Mouse (Mus musculus) kidney, postnatal 0 days (tissue): ENCODE measurements around the gene A630023A22Rik. TPM values are rescaled to one million over a fixed set of nuclear protein-coding genes. Genes with fewer than 3 reads are reported as not detected.

Experiments used
- ATAC-seq: fragments of 200-750 bp; cut with Nextera tagmentation; replicated peaks from 2 replicates; pipeline ENCODE4 v1.8.0; 2017; ENCODE audit warnings: low read depth, moderate number of reproducible peaks, moderate TSS enrichment, moderate library complexity; ENCODE audit not compliant: low FRiP score
- DNase-seq: peaks from one replicate; pipeline ENCODE4 v3.0.0-alpha.2; 2016; ENCODE audit warnings: low spot score
- H3K27ac ChIP-seq: fragments of 300-500 bp; sonication (generic); 2 replicates; pipeline ENCODE4 v1.5.1; 2014; ENCODE audit warnings: mild to moderate bottlenecking
- H3K27me3 ChIP-seq: fragments of 300-500 bp; sonication (generic); 2 replicates; pipeline ENCODE4 v1.6.1; 2014; ENCODE audit warnings: low read length, mixed read lengths; ENCODE audit not compliant: insufficient read depth
- H3K36me3 ChIP-seq: fragments of 300-500 bp; sonication (generic); 2 replicates; pipeline ENCODE4 v1.6.1; 2014; ENCODE audit warnings: low read length, mixed read lengths; ENCODE audit not compliant: insufficient read depth
- H3K4me1 ChIP-seq: fragments of 300-500 bp; sonication (generic); replicated peaks from 2 replicates; pipeline ENCODE4 v1.6.1; 2014; ENCODE audit warnings: antibody characterized with exemption, low read length, mixed read lengths; ENCODE audit not compliant: insufficient read depth
- H3K4me2 ChIP-seq: fragments of 300-500 bp; sonication (generic); 2 replicates; pipeline ENCODE4 v1.6.1; 2014; ENCODE audit warnings: mild to moderate bottlenecking, low read length, moderate library complexity, mixed read lengths
- H3K4me3 ChIP-seq: fragments of 300-500 bp; sonication (generic); replicated peaks from 2 replicates; pipeline ENCODE4 v1.5.1; 2014; ENCODE audit warnings: low read depth, low read length
- H3K9ac ChIP-seq: fragments of 300-500 bp; sonication (generic); 2 replicates; pipeline ENCODE4 v1.6.1; 2014; ENCODE audit warnings: low read depth, low read length
- H3K9me3 ChIP-seq: fragments of 300-500 bp; sonication (generic); replicated peaks from 2 replicates; pipeline ENCODE4 v1.6.1; 2016; ENCODE audit warnings: low read length, inconsistent platforms, mixed read lengths
- CTCF ChIP-seq: IDR thresholded peaks from 2 replicates; pipeline ENCODE4 v1.5.1; 2016; ENCODE audit warnings: antibody characterized with exemption, low read depth, mild to moderate bottlenecking, moderate library complexity
- WGBS: fragments of 180-500 bp; shearing (Covaris S2); extraction: QIAGEN DNeasy Blood & Tissue Kit; methylation state at CpG from one replicate; pipeline ENCODE4 v1.1.7; 2014; 5-methylcytosine and 5-hydroxymethylcytosine counted together
- polyA plus RNA-seq: library from polyadenylated mRNA; unstranded; fragments of >200 nt; fragmentation: Nextera tagmentation; extraction: Ambion mirVana; gene quantifications from 2 replicates; pipeline ENCODE4 v1.2.1, GENCODE M21; 2015

Gene A630023A22Rik
- polyA plus RNA-seq, 1 experiment from 2014 or later = not detected

GRCm38 (mm10) chr14:34043341-34043740 lies 59.2 kb downstream of the A630023A22Rik start:
- Histone ChIP-seq H3K4me3 (no peak overlapping the region), H3K4me1 (no peaks in the 10 kb centered on the region), H3K9ac (no peak overlapping the region), H3K27ac (no peak overlapping the region), H3K4me2 (no peak overlapping the region), H3K9me3 (no peaks in the 10 kb centered on the region), H3K27me3 (no peaks in the 10 kb centered on the region), H3K36me3 (no peaks in the 10 kb centered on the region)
- WGBS = 70% methylated on average over 3 of the region's 3 CpGs
- ATAC-seq (no peak), DNase-seq (no peak)
- TF ChIP-seq CTCF = no peak

GRCm38 (mm10) chr14:34041241-34041640 lies 61.3 kb downstream of the A630023A22Rik start:
- no peak overlapping the region for H3K4me3 ChIP-seq
- no peaks in the 10 kb centered on the region for H3K4me1 ChIP-seq
- no peak overlapping the region for H3K4me2 ChIP-seq
- no peaks in the 10 kb centered on the region for H3K36me3 ChIP-seq
- WGBS = 86% methylated on average over 4 of the region's 4 CpGs
- no peak for DNase-seq
- H3K27ac ChIP-seq = no peak overlapping the region
- H3K9ac ChIP-seq = no peak overlapping the region
- ATAC-seq = no peak
- H3K9me3 ChIP-seq = no peaks in the 10 kb centered on the region
- H3K27me3 ChIP-seq = no peaks in the 10 kb centered on the region
- no peak for TF ChIP-seq CTCF

GRCm38 (mm10) chr14:34033841-34034610 lies 68.5 kb downstream of the A630023A22Rik start:
- WGBS = 85% methylated on average over 8 of the region's 8 CpGs

DNA sequence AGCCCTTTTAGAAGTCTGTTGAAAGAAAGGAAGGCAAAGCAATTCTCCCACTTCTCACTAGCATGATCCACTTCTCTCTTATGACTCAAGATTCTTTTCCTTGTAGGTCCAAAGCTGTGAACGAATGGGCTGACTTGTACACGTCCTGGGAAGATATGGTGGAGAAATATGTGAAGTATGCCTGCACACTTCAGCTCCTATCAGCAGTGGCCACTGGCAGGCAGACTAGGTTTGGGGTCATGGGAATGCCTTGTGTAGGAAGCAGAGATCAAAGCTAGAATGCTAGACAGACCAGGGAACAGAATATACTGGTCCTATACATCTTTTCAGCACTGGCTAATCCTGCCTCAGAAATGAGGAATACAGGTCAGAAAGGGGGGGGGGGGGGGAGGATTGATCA lies 75.8 kb downstream of the A630023A22Rik start:
- no peaks in the 10 kb centered on the region for H3K4me1 ChIP-seq
- no peak for DNase-seq
- WGBS = 72% methylated on average over 2 of the region's 2 CpGs
- no peaks in the 10 kb centered on the region for H3K9me3 ChIP-seq
- H3K27ac ChIP-seq = no peak overlapping the region
- ATAC-seq = no peak
- no peak overlapping the region for H3K4me2 ChIP-seq
- TF ChIP-seq CTCF = no peak
- no peak overlapping the region for H3K4me3 ChIP-seq
- no peaks in the 10 kb centered on the region for H3K27me3 ChIP-seq
- no peak overlapping the region for H3K9ac ChIP-seq
- H3K36me3 ChIP-seq = no peaks in the 10 kb centered on the region

More at GRCm38 (mm10) chr14:34033841-34034610, 68.5 kb downstream of the A630023A22Rik start:
- no peaks in the 10 kb centered on the region for H3K36me3 ChIP-seq
- H3K4me1 ChIP-seq = no peaks in the 10 kb centered on the region
- DNase-seq (no peak), ATAC-seq (no peak)
- no peak overlapping the region for H3K9ac ChIP-seq
- no peak overlapping the region for H3K4me2 ChIP-seq
- H3K27ac ChIP-seq = no peak overlapping the region
- no peak for TF ChIP-seq CTCF
- no peaks in the 10 kb centered on the region for H3K9me3 ChIP-seq
- no peak overlapping the region for H3K4me3 ChIP-seq
- H3K27me3 ChIP-seq = no peaks in the 10 kb centered on the region

DNA sequence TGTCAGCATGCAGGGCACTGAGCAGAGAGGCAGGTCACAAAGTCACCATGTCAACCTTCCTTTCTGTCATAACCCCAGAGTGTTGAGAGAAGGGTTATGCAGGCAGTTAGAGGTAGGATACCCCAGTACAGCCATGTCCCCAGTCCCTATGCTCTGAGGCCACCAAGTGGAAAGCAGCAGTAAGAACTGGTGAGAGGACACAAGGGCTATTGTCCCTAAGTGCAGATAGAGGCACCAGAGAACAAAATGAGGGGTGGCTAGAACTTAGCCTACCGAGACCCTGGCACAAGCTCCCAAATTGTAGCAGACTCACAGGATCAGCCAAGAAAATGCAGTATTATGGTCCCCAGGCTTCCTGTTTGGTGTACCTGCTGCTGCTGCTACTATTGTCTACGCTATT lies 85.6 kb downstream of the A630023A22Rik start:
- Histone ChIP-seq H3K9me3 (no peaks in the 10 kb centered on the region), H3K27ac (no peak overlapping the region), H3K36me3 (no peaks in the 10 kb centered on the region), H3K4me1 (no peaks in the 10 kb centered on the region), H3K9ac (no peak overlapping the region), H3K27me3 (no peaks in the 10 kb centered on the region), H3K4me3 (no peak overlapping the region), H3K4me2 (no peak overlapping the region)
- no peak for DNase-seq
- no peak for ATAC-seq
- no peak for TF ChIP-seq CTCF
- 84% methylated on average over 2 of the region's 2 CpGs for WGBS

GRCm38 (mm10) chr14:34016381-34016780 lies 86.2 kb downstream of the A630023A22Rik start, which contains the start of gene Gm5460:
Gm5460 (plus strand) TSS chr14:34016758.
- H3K4me1 ChIP-seq = no peaks in the 10 kb centered on the region
- no peaks in the 10 kb centered on the region for H3K36me3 ChIP-seq
- TF ChIP-seq CTCF = no peak
- no peaks in the 10 kb centered on the region for H3K9me3 ChIP-seq
- no peaks in the 10 kb centered on the region for H3K27me3 ChIP-seq
- no peak within 1 kb of the TSS for H3K27ac ChIP-seq
- H3K4me2 ChIP-seq = no peak within 1 kb of the TSS
- ATAC-seq (no peak), DNase-seq (no peak)
- no peak within 1 kb of the TSS for H3K9ac ChIP-seq
- no peak within 1 kb of the TSS for H3K4me3 ChIP-seq
- 96% methylated on average over 4 of the region's 4 CpGs for WGBS
